ENCODE assay signal across 7 mouse cellular contexts in genomic region chr12:53252572-53253422, GRCm38 (mm10). TPM values are rescaled to one million over a fixed set of nuclear protein-coding genes. Genes with fewer than 3 reads are reported as not detected.
DNase-seq lines count a peak whose midpoint lies in the region; ATAC-seq lines count a peak whose summit lies in the region.

No protein-coding gene starts in this region.

- DNase-seq in 3134 (ENCODE audit: extremely low read depth, insufficient read length, low spot score) (peak; percentile 26), 3T3-L1 (ENCODE audit: low read depth, low spot score) (peak; percentile 50)
- DNase-seq in cerebellum, adult 9-11 months: peak; percentile 10
- peak; percentile 8 for DNase-seq in gastrocnemius, postnatal 25 days
- DNase-seq in kidney, postnatal 10 days: peak; percentile 69
- DNase-seq in lung, postnatal 14 days: peak; percentile 17

- peak overlapping the region; percentile 74 for H3K9ac ChIP-seq in stomach, embryonic 15.5 days

- under 1% methylated on average over 94 of the region's 115 CpGs for WGBS in stomach, embryonic 15.5 days

- peak overlapping the region; percentile 93 for H3K4me2 ChIP-seq in stomach, embryonic 15.5 days

- H3K27me3 ChIP-seq in stomach, embryonic 15.5 days (replicated peaks): peaks cover 29% of the 10 kb centered on the region

- ATAC-seq in stomach, embryonic 15.5 days (ENCODE audit: insufficient read depth, low FRiP score, low read depth): peak; percentile 47; the same call in 1 of the 2 replicates

- no peaks in the 10 kb centered on the region for H3K9me3 ChIP-seq in stomach, embryonic 15.5 days

- peak overlapping the region; percentile 86 for H3K27ac ChIP-seq in stomach, embryonic 15.5 days

- H3K4me1 ChIP-seq in stomach, embryonic 15.5 days: peaks cover 18% of the 10 kb centered on the region

- peak overlapping the region; percentile 71 for H3K4me3 ChIP-seq in stomach, embryonic 15.5 days (replicated peaks)

- H3K36me3 ChIP-seq in stomach, embryonic 15.5 days: no peaks in the 10 kb centered on the region

RNA-seq across cellular contexts. Expression of gene Npas3, which starts 4.3 kb away (rescaled TPM):
- total RNA-seq in gastrocnemius, postnatal 25 days (2021): under 1 TPM; 0.23 to 0.24 TPM
- polyA plus RNA-seq in stomach, embryonic 15.5 days (2015; fragmentation: Nextera tagmentation; extraction: Ambion mirVana): 3.0 and 3.1 TPM in 2 replicates

Comparison
In these comparisons a context has a peak if more than half of its experiments do, and no peak if none do; other contexts are left out.
1. Peak in every context shown above with its lines: DNase-seq, ATAC-seq, H3K4me3 ChIP-seq and H3K27ac ChIP-seq.
2. DNase-seq: peak in every context shown above with its lines; median percentile 69 in kidney, postnatal 10 days; 50 in 3T3-L1; 26 in 3134; 17 in lung, postnatal 14 days; 10 in cerebellum, adult 9-11 months; 8 in gastrocnemius, postnatal 25 days.